Mouse (Mus musculus) brain, embryonic 14.5 days (tissue): ENCODE measurements at regions not wholly inside any gene's neighbourhood (a gene's known extent, or its start where the extent isn't known, plus 50 kb on each side); places are given as distances from the start of the nearest gene placed in this dataset.
A peak's percentile ranks its signal among the peaks of the same experiment; 100 is the strongest.

Source experiments
- DNase-seq: peaks from one replicate; pipeline ENCODE4 v3.0.0-alpha.2; 2011; ENCODE audit warnings: low read depth
- CTCF ChIP-seq: fragments of 200-500 bp; IDR thresholded peaks from 2 replicates; pipeline ENCODE4 v1.5.1; 2012; ENCODE audit warnings: inconsistent platforms, mild to moderate bottlenecking, moderate library complexity, borderline replicate concordance; ENCODE audit not compliant: insufficient read depth, insufficient read length; ENCODE audit errors: extremely low read depth
- POLR2A ChIP-seq: fragments of 200-500 bp; IDR thresholded peaks from 2 replicates; pipeline ENCODE4 v1.6.1; 2012; ENCODE audit warnings: mild to moderate bottlenecking, inconsistent platforms, borderline replicate concordance; ENCODE audit not compliant: poor library complexity, insufficient read depth, insufficient read length, severe bottlenecking; ENCODE audit errors: extremely low read depth

DNA sequence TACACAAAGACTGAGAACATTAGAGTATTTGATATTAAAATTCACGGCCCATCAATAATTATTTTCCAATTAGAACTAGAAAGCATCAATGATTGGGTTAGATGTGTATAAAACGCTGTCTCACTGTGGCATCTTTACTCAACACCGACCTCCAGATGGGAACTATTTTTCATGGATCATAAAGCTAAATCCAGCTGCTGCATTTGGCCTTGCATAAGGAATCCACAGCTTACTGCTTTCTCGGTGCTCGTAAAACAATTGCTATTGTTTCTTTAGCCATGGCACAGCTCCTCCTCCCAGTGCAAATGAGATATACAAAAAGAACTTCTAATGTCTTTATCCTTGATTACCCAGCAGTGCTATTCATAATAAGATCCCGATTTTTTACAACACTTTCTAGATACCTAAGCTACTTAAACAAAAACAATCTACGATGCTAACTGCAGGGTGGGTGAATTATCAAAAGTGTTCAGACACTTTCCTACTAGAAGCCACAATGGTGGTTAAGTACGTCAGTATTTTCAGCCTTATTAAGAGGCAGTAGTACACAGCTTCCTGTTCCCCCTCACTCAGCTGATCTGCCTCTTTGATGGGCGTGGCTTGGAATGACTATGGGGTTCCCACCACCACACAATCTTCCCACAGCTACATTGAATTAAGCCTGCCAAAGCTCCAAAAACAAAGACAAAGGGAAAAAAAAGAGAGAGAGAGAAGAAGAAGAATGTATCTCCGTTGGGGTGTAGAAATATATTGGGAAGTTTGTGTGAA is 134.4 kb upstream of the Zic4 start:
- DNase-seq: peak; percentile 77
- TF ChIP-seq CTCF: no peak
- TF ChIP-seq POLR2A: no peak

DNA sequence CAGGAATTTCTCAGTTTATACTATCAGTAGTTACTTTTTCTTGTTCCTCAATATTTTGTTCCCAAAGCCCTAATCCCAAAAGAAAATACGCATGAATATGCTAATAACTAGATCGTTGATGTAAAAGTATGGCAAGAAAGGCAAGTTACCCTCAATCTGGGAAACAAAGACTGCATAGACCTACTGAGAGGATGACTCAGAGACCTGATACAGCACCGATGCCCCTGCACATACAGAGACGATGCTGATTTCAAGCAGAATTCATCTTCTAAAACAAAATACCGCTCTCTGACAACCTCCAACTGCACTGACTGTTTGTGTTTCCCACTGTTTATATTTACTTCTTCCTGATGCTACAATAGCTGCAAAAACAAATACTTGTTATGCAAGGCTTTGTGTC is 133.7 kb upstream of the Zic4 start:
- DNase-seq: peak; percentile 26

GRCm38 (mm10) chr9:91253886-91254285 is 108.3 kb upstream of the Zic4 start:
- no peak for DNase-seq

More for the DNA sequence above, 133.7 kb upstream of the Zic4 start:
- TF ChIP-seq POLR2A (no peak), CTCF (no peak)

DNA sequence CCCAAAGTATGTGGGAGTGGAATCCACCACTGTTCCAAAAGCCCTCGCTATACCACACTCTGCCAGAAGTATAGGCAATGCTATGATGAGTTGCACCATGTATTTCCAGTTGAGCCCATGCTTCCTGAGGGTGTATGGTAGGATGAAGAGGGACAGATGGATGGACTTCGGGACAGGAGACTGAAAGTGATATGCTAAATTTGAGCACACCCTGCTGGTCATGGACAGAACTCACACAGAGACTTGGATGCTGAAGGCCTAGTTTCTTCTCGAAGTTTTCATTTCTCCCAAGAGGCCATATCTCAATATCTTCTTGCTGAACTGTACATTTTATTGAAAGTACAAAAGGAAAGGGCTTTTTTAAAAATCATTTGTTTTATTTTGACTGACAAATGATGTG is 70.9 kb upstream of the Zic4 start:
- no peak for DNase-seq
- no peak for TF ChIP-seq CTCF
- TF ChIP-seq POLR2A: no peak

More at GRCm38 (mm10) chr9:91253886-91254285, 108.3 kb upstream of the Zic4 start:
- TF ChIP-seq CTCF: no peak
- TF ChIP-seq POLR2A: no peak
